Mouse (Mus musculus) hindbrain, embryonic 16.5 days (tissue): ENCODE data around the gene Nup88. TPM values are rescaled to one million over a fixed set of nuclear protein-coding genes. Genes with fewer than 3 reads are reported as not detected.
"Not testable (repeated sequence)": the region's sequence is repeated elsewhere in the genome, so short reads cannot be mapped to it uniquely, and the experiment has no call there.

Source experiments
- ATAC-seq: fragments of 200-750 bp; cut with Nextera tagmentation; 2 replicates; pipeline ENCODE4 v1.8.0; 2017; ENCODE audit warnings: moderate TSS enrichment, moderate library complexity
- H3K27ac ChIP-seq: fragments of 300-500 bp; sonication (generic); 2 replicates; pipeline ENCODE4 v1.5.1; 2014; ENCODE audit warnings: low read depth, mild to moderate bottlenecking, control low read depth, low read length, moderate library complexity
- H3K27me3 ChIP-seq: fragments of 300-500 bp; sonication (generic); replicated peaks from 2 replicates; pipeline ENCODE4 v1.6.1; 2014; ENCODE audit warnings: low read length; ENCODE audit not compliant: control insufficient read depth, insufficient read depth
- H3K36me3 ChIP-seq: fragments of 300-500 bp; sonication (generic); 2 replicates; pipeline ENCODE4 v1.6.1; 2014; ENCODE audit warnings: mild to moderate bottlenecking, low read length, moderate library complexity, mixed read lengths; ENCODE audit not compliant: control insufficient read depth, insufficient read depth
- H3K4me1 ChIP-seq: fragments of 300-500 bp; sonication (generic); 2 replicates; pipeline ENCODE4 v1.6.1; 2014; ENCODE audit warnings: low read depth, low read length; ENCODE audit not compliant: control insufficient read depth, insufficient read depth
- H3K4me2 ChIP-seq: fragments of 300-500 bp; sonication (generic); 2 replicates; pipeline ENCODE4 v1.6.1; 2014; ENCODE audit warnings: mild to moderate bottlenecking, low read length, control low read depth, moderate library complexity
- H3K4me3 ChIP-seq: fragments of 300-500 bp; sonication (generic); 2 replicates; pipeline ENCODE4 v1.5.1; 2014; ENCODE audit warnings: mild to moderate bottlenecking, low read length, control low read depth, moderate library complexity
- H3K9ac ChIP-seq: fragments of 300-500 bp; sonication (generic); 2 replicates; pipeline ENCODE4 v1.6.1; 2014; ENCODE audit warnings: low read depth, mild to moderate bottlenecking, control low read depth, low read length, moderate library complexity
- H3K9me3 ChIP-seq: fragments of 300-500 bp; sonication (generic); 2 replicates; pipeline ENCODE4 v1.6.1; 2014; ENCODE audit warnings: mild to moderate bottlenecking, low read length, moderate library complexity; ENCODE audit not compliant: control insufficient read depth
- WGBS: fragments of 180-500 bp; shearing (Covaris S2); extraction: QIAGEN DNeasy Blood & Tissue Kit; methylation state at CpG from one replicate; pipeline ENCODE4 v1.1.7; 2014; 5-methylcytosine and 5-hydroxymethylcytosine counted together
- polyA plus RNA-seq: library from polyadenylated mRNA; unstranded; fragments of >200 nt; fragmentation: Nextera tagmentation; extraction: Ambion mirVana; gene quantifications from 2 replicates; pipeline ENCODE4 v1.2.1, GENCODE M21; 2015

The Nup88 gene
- polyA plus RNA-seq, 1 experiment from 2014 or later: 108 TPM

- ATAC-seq: no peak
- Histone ChIP-seq H3K4me1 (no peaks in the 10 kb centered on the region), H3K9me3 (no peaks in the 10 kb centered on the region), H3K27ac (no peak overlapping the region), H3K9ac (no peak overlapping the region), H3K36me3 (peaks cover 44% of the 10 kb centered on the region), H3K4me3 (no peak overlapping the region), H3K4me2 (no peak overlapping the region), H3K27me3 (no peaks in the 10 kb centered on the region)
- WGBS: 83% methylated on average over 1 of the region's 1 CpGs
Measured at GRCm38 (mm10) chr11:70942596-70942995, 27.2 kb downstream of the Nup88 start.

- Histone ChIP-seq H3K4me3 (no peak overlapping the region), H3K9me3 (no peaks in the 10 kb centered on the region), H3K4me1 (no peaks in the 10 kb centered on the region), H3K4me2 (no peak overlapping the region), H3K9ac (no peak overlapping the region), H3K27me3 (no peaks in the 10 kb centered on the region), H3K27ac (no peak overlapping the region), H3K36me3 (peaks cover 15% of the 10 kb centered on the region)
- no peak for ATAC-seq
- WGBS: 90% methylated on average over 7 of the region's 7 CpGs
Measured at GRCm38 (mm10) chr11:70935316-70935715, 34.5 kb downstream of the Nup88 start.

- Histone ChIP-seq H3K9ac (no peak overlapping the region), H3K36me3 (peaks cover 15% of the 10 kb centered on the region), H3K27me3 (no peaks in the 10 kb centered on the region), H3K27ac (no peak overlapping the region), H3K4me2 (no peak overlapping the region), H3K4me1 (no peaks in the 10 kb centered on the region), H3K4me3 (no peak overlapping the region), H3K9me3 (no peaks in the 10 kb centered on the region)
- no peak for ATAC-seq
- WGBS: 74% methylated on average over 5 of the region's 5 CpGs
Measured at GRCm38 (mm10) chr11:70931461-70931860, 38.3 kb downstream of the Nup88 start.

- H3K4me2 ChIP-seq: no peak overlapping the region
- no peak overlapping the region for H3K9ac ChIP-seq
- H3K27ac ChIP-seq: no peak overlapping the region
- no peaks in the 10 kb centered on the region for H3K27me3 ChIP-seq
- H3K4me1 ChIP-seq: no peaks in the 10 kb centered on the region
- H3K9me3 ChIP-seq: no peaks in the 10 kb centered on the region
- WGBS: 92% methylated on average over 4 of the region's 4 CpGs
- H3K4me3 ChIP-seq: no peak overlapping the region
- H3K36me3 ChIP-seq: peaks cover 19% of the 10 kb centered on the region
- ATAC-seq: no peak
Measured at GRCm38 (mm10) chr11:70919524-70919923, 50.2 kb downstream of the Nup88 start.

GRCm38 (mm10) chr11:70917896-70918295 is 51.9 kb downstream of the Nup88 start:
- Histone ChIP-seq H3K9ac (no peak overlapping the region), H3K4me2 (no peak overlapping the region), H3K4me3 (no peak overlapping the region), H3K27ac (no peak overlapping the region), H3K4me1 (no peaks in the 10 kb centered on the region), H3K27me3 (no peaks in the 10 kb centered on the region), H3K36me3 (peaks cover 19% of the 10 kb centered on the region), H3K9me3 (no peaks in the 10 kb centered on the region)
- whole genome bisulfite sequencing: 89% methylated on average over 2 of the region's 2 CpGs
- ATAC-seq: no peak

- Histone ChIP-seq H3K27me3 (no peaks in the 10 kb centered on the region), H3K36me3 (peaks cover 20% of the 10 kb centered on the region), H3K9ac (no peak overlapping the region), H3K4me2 (no peak overlapping the region), H3K9me3 (no peaks in the 10 kb centered on the region), H3K4me3 (no peak overlapping the region), H3K27ac (no peak overlapping the region), H3K4me1 (no peaks in the 10 kb centered on the region)
- WGBS: 94% methylated on average over 1 of the region's 1 CpGs
- no peak for ATAC-seq
Measured at GRCm38 (mm10) chr11:70911920-70912319, 57.9 kb downstream of the Nup88 start.

GRCm38 (mm10) chr11:70911323-70911722 is 58.5 kb downstream of the Nup88 start:
- Histone ChIP-seq H3K9me3 (no peaks in the 10 kb centered on the region), H3K27ac (no peak overlapping the region), H3K4me3 (no peak overlapping the region), H3K36me3 (peaks cover 20% of the 10 kb centered on the region), H3K9ac (no peak overlapping the region), H3K4me1 (no peaks in the 10 kb centered on the region), H3K4me2 (no peak overlapping the region), H3K27me3 (no peaks in the 10 kb centered on the region)
- no peak for ATAC-seq
- WGBS: 94% methylated on average over 3 of the region's 3 CpGs

GRCm38 (mm10) chr11:70906681-70907080 is 63.1 kb downstream of the Nup88 start:
- 87% methylated on average over 3 of the region's 3 CpGs for WGBS
- Histone ChIP-seq H3K36me3 (peaks cover 17% of the 10 kb centered on the region), H3K4me3 (no peak overlapping the region), H3K4me1 (no peaks in the 10 kb centered on the region), H3K4me2 (no peak overlapping the region), H3K9me3 (no peaks in the 10 kb centered on the region), H3K9ac (no peak overlapping the region), H3K27ac (no peak overlapping the region), H3K27me3 (no peaks in the 10 kb centered on the region)
- no peak for ATAC-seq

GRCm38 (mm10) chr11:70898182-70898581 is 71.6 kb downstream of the Nup88 start:
- not testable (repeated sequence) for H3K4me1 ChIP-seq, H3K27me3 ChIP-seq, H3K27ac ChIP-seq, H3K4me3 ChIP-seq, H3K4me2 ChIP-seq, H3K9me3 ChIP-seq, H3K9ac ChIP-seq, ATAC-seq
- H3K36me3 ChIP-seq: peaks cover 19% of the 10 kb centered on the region
- WGBS: 97% methylated on average over 5 of the region's 5 CpGs

- no peak overlapping the region for H3K27ac ChIP-seq
- H3K4me3 ChIP-seq: no peak overlapping the region
- no peaks in the 10 kb centered on the region for H3K4me1 ChIP-seq
- H3K27me3 ChIP-seq: no peaks in the 10 kb centered on the region
- 93% methylated on average over 3 of the region's 3 CpGs for WGBS
- H3K9ac ChIP-seq: no peak overlapping the region
- peaks cover 19% of the 10 kb centered on the region for H3K36me3 ChIP-seq
- H3K9me3 ChIP-seq: no peaks in the 10 kb centered on the region
- H3K4me2 ChIP-seq: no peak overlapping the region
- ATAC-seq: no peak
Measured at GRCm38 (mm10) chr11:70897680-70898079, 72.1 kb downstream of the Nup88 start.
